Mouse (Mus musculus): ENCODE data around the gene Ajm1.

The Ajm1 gene

DNA sequence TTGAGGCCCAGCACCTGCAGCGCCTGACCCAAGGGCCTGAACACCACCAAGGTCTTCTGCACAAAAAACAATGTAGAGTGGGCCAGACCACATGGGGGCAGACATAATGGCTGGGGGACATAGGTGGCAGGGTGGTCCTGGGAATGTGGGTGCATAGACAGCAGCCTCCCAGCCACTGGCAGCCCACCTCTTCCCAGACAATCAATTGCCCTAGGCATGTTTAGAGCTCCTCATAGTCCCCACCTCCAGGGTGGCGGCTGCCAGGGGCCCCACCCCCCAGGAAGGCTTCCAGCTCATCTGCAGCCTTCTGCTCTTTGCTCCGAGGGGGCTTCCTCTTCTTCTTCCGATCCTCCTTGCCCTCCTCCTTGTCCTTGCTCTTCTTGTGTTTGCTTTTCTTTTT lies 2.0 kb upstream of the Ajm1 start:
- DNase-seq, result no peak

DNA sequence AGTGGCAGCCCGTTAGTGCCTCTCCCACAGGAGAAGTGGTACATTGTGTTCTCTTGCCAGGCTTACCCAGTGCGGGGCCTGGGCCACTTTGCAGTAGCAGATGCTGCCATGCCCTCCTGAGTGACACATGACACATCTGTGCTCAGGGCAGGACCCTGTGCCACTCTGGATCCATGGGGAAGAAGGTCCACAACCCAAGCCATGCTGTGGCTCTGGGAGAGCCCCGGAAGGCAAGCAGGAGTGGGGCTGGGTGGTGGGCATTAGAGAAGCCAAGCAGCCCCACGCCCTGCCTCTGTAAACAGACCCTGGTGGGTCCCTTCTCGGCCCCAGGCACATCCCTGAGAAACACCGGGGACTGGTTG lies 1.5 kb upstream of the Ajm1 start:
- no peak for DNase-seq

DNA sequence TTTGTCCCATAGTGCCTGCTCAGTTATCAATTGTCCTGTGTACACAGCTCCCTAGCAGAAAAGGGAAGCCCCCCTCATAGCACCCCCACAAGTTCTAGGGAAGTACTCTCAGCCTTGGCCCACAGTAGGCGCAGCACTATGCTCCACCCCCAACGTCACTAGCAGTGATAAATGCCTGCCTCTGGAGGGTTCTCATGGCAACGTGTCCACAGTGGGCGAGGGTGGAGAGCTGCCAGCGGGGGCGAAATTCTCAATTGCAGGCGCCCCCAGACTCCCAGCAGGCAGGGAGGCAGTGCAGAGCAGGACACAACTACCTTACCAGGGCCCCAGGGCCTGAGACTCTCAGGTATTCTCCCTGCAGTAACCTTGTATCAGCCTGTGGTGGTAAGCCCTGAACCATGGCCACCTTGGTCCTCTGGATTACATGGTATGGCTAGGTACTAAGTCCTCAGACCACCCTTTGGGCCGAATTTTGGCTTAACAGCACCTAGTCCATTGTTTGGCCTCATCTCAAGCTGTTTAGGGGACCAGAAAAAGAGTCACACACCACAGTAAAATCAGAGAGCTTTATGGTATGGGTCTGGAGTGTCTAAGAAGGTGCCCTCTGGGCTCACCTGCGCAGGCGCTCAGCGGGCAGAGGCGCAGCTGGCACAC lies 1.0 kb upstream of the Ajm1 start:
- peak; percentile 39 to 69 for DNase-seq

DNA sequence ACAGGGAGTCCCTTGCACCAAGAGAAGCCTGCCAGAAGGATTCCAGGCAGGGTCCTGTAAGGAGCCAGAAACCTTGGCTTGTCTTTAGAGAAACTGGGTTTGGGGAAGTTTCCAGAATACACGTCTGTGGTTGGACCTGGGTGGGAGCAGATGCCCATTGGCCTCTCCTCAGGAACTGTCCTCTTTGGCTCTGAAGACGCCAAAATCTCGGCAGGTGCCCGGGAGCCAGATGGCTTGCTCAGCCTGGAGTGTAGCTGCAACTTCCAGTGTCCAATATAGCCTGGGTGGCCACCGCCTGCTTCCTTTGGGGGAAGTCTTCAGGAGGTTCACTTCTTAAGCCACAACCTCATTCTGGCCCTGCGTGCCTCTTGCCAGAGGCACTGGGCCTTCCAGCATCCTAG lies 344 bp upstream of the Ajm1 start:
- no peak for DNase-seq

DNA sequence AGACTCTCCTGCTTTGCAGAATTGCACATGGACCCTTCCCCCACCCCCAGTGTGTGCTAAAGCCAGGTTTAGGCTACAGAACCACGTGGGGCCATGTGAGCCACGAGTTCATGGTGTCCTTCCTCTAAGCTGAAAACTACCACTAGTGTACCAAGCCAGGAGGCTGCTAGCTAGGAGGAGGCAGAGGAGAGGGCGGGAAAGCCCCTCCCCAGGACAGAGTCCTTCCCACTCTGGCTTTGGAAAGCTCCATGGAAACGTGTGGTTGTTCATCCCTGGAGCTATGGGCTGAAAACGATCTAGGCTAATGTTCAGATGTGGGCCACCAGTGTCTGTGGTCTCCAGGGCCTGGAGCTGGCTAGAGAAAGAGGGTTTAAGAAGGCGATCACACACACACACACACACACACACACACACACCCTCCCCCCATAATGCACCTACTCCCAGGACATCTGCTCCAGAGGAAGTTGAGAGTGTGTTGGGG lies 896 bp downstream of the Ajm1 start:
- peak in 1 of 2 experiments; percentile 54 for DNase-seq

DNA sequence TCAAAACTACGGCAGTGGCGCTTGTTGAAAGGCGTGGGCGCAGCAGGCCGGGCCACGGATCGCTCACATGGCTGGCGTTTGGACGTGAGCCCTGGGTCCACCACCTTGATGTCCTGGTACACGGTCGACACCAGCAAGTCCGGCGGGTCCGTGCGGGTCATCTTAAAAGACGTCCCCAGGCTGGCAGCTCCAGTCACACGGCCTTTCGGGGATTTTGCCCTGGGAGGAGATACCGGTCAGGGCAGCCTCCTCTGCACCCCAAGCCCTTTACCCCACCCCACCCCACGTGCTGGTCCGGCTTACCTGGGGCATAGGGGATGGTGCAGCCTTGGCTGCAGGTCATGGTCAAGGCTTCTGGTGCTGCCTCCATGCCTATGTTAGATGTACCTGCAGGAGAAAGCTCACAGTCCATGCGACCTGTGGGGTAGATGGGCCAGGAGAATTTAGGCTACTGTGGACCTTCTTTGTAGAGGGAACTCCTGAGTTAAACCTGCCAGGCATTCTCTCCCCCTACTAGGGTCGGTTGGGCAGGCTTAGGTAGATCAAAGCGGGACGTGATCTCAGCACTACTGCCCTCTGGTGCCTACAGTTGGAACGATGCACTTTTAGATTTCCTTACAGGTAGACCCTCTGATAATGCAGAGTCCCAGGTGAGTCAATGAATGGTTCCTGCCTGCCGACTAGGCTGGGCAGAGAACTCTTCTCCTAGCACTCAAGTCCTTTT lies 1.7 kb downstream of the Ajm1 start:
- peak; percentile 59 to 79 for DNase-seq

DNA sequence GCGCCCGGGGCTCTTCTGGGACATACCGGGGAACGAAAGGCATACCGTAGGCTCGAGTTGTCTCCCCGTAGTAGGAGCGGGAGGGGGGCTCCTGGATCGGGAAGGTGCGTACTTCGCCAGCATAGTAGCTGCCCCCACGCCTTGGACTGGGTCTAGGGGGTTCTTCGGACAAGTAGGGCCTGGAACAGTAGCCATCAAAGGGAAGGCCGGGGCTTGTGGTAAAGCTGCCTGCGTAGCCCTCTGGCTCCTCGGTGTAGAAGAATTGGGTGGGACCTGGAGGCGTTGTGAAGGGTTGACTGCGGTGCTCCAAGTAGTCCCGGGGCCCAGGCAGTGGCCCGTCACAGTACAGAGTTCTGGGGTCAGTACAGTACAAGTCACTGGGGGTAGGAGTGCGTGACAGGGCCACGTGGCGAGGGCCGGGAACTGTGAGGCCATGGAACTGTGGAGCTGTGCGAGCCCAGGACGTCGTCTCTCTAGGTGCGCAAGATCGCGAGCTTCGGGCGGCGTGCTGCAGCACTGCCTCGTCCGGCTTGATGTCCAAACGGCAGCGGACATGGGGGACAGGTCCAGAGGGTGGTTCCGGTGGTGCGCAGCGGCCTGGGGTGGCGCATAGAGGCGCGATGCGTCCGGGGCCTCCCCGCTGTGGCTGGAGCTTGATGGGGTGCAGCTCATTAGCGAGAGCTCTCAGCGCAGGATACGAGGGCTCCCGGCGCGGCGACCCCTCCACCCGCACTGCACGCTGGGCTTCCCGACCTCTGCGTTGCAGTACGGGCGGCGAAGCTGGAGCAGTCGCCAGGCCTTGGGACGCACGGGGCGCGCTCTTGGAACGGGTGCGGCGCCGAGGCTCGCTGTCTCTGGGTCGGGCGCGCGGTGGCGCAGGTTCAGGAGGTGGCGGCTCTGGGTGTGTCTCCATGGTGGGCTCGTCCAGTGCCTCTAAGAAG lies 2.5 kb downstream of the Ajm1 start:
- no peak for DNase-seq

DNA sequence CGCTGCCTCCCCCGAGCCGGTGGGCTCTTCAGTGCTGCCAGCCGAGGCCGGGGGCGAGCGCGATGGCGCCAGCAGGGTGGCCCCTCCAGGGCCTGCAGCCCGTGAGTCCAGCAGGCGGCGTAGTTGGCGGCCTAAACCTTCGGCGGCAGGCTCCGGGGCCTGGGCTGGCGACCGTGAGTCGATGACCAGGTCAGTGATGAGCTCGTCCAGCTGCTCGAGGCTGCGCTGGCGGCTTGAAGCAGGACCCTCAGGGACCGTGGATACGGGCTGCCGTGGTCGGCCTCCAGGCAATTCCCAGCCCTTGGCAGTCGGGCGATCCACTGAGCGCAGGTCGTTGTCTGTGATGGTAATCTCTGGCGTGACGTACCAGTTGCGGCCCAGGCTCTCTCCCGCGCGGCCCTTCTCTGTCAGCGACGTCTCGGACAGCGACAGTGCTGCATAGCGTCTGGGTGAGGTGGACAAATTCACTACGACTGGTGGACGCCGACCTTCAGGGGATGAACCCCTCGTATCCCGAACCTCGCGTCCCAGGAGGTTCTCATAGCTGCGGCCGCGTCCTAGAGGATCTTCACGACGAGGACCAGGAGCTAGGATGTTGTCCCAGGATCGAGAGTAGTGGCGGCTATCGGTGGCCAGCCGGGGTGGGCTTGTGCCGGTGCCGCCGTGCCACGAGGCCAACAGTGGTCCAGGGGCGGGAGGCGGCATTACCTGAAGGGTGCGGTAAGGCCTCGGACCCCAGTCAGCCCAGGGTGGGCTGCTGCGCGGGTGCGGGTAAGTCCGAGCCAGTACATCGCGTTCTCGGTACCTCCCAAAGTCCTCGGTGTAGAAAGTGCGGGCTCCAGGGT lies 3.4 kb downstream of the Ajm1 start:
- DNase-seq, result peak in 1 of 2 experiments; percentile 52

DNA sequence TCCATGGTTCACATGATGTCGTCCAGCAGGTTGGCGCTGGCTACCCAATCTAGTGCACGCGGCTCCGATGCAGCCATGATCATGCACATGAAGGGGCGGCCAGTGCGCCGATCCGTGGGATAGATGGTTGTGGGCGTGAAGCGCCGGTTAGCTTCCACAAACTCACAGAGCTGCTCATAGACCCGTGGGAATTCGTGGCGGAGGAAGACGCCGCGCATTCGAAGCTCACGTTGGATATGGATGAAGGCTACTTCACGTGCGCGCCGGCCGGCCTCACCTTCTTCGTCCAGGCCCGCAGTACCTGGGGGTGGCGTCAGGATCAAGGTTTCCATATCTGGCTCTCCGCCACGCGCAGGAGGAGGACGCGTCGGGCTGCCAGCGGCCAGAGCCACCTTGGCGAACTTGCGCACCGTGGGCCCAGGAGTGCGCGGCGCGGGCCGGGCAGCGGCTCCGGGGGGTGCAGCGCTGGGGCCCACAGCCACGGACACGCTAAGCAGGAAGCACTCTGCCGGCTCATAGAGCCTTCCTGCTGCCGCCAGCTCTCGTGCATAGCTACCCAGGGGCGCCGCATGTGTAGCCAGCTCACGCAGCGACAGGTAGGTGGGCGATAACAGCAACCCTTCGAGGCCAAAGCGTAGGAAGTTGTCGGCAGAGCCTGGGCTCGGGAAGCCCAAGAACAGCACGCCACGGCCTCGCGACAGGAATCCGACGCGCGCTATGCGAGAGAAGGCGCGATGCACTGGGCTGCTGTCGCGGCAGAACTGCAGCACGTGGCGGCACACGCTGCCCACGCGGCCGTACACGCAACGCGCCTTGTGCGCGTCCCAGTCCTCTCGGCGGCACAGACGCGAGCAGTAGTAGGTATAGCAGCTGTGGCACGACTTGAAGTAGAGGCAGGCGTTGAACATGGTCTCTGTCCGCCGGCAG lies 4.3 kb downstream of the Ajm1 start:
- no peak for DNase-seq

DNA sequence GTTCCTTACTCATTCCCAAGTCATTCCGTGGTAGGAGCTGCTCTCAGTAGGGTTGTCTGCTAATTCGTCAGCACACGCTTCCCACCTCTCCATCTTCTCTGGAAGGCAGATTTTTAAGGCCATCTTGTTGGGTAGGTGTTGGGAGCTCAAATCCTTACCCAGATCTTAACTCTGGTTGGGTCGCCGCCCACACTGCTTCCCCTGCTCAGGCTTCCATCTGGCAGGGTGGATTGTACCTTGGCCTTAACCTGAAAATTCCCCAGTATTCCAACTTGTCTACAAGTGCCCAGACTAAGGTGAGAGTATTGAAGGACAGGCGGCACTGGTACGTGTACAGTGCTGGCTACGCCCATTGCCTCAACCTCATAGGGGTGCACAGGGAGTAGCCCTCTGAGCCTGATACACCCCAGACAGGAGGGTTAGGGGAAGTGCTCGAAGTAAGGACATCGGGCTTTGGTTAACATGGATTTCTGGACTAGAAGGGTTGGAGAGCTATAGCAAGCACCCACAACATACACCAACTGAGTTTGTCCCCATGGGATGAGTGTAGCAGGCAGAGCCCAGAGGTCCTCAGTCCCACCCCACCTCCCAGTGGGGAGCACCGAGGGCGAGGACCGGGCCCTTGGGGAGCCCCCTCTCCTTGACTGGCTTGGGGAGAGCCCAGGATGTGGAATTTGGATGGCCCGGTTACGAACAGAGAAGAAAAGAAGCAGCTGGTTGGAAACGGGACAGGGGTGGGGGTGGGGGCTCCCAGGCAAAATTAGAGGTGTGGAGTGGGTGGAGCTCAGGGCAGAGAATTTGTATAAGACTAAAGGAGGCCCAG lies 5.3 kb downstream of the Ajm1 start:
- no peak for DNase-seq

DNA sequence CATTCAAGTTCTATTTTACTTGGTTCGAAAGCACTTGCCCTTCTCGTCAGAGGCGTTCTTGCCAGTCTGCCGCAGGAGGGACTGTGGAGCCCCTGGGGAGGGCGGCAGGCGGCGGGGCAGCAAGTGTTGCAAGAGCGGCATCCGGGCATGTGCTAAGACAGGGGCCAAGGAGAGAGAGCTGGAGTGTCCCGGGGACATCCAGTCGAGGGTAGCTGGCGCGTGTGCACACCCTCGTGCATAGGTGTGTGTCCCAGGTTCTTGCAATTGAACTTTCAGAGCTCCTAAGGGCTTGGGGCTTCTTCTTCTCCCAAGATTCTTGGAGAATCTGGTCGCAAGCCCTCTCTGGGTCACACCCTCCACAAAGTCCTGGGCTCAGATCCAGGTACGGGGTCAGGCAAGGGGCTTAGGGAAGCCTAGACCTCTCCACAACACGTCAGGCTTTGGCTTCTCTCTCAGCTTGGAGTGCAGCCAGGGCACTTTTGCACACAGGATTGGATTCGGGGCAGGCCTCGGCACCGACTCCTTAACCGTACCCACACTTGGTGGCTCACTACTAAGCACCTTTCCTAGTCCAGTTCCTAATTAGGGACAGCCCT lies 6.0 kb downstream of the Ajm1 start:
- DNase-seq, result peak; percentile 46 to 71

DNA sequence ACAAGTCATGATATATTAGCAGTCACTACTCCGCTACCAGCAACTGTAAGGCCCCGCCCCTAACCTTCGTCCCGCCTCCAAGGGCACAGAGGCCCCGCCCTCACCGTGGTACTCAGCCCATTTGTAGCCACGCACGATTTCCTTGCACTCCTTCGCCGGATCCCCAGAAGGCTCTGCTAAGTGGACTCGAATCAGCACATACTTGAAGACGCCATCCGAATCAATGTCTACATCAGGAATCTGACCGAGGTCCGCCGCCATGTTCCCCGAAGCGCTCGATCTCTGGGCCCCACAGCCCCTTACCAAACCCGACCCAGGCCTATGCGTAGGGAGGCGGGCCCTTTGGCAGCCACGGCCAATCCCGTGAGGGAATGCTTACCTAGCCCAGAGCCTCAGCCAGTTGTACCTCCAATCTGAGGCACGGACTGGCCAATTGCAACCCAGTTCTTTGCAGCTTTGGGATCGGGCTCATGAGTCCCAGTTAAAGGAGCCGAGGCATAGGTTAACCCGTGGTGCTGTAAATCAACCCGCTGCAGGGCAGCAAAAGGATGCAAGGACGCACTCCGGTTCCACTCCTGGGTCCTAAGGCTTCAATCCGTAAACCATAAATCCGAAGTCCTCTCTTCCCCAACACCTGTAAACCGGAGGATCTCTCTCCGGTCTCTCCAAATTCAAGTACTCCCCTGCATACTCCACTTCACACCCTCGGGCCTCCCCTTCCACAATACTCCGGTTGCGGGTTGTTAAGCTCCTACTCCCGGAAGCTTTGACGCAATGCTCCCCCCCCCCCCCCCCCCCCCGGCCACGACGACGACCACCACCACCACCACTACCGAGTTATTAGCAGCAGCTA lies 6.8 kb downstream of the Ajm1 start, which contains the start of the genes Mamdc4 and Phpt1:
Mamdc4 (minus strand) TSS at position 267 of the 853 bp plus-strand sequence.
Phpt1 (minus strand) TSS at position 646 of the 853 bp plus-strand sequence.
- DNase-seq, result peak; percentile 98 to 99

DNA sequence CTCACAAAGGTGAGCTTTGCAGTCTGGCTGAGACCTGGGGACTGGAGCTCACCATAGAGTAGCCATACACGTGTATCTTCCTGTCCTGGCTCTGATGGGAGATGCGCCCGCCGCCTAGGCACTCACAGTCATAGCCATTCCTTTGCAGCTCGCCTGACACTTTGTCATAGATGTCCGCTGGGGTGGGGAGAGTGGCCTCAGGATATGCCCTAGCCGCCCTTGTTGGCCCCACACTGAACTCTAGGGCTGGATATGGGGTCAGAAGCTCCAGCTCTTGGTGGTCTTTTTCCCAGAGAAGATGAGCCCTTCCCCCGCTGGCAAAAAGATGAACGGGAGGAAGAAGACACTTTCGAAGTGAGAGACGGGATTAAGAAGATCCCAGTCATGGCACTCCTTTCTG lies 7.4 kb downstream of the Ajm1 start:
- no peak for DNase-seq

DNA sequence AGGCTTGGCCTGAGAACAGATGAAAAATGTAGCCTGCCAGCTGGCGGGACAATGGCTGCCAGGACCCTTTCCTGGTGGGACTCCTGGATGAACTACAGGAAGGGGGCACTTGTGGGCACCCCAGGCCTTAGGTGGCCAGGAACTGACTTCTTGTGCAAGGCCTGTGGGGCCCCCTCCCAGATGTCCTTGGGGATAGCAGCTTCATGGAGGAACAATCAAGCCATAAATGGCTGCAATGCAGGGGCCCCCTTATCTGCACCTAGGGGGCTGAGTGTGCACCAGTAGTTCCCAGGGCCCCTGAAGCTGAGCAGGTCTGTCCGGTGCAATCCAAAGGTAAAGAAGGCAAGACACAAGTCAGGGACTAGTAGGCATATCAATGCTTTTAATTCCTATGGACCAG lies 8.5 kb downstream of the Ajm1 start:
- DNase-seq, result no peak

DNA sequence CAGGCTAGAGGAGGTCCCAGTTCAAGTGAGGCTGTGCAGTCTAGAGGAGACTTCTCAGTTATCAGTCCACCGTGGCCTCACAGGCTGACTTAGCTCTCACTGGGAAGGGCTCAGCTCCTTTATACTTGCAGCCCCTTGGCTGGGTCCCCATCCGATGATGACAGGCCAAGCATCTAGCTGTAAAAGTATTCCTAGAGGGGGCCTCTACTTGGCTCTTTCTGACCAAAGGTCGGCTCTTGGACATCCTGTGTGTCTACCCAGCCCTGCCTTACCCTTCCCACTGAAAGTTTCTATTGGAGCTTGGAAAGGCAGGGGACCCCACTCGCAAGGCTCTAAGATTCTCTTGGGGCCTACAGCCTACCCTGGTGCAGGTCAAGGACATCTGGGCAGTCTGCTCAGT lies 10.3 kb downstream of the Ajm1 start:
- DNase-seq, result no peak

DNA sequence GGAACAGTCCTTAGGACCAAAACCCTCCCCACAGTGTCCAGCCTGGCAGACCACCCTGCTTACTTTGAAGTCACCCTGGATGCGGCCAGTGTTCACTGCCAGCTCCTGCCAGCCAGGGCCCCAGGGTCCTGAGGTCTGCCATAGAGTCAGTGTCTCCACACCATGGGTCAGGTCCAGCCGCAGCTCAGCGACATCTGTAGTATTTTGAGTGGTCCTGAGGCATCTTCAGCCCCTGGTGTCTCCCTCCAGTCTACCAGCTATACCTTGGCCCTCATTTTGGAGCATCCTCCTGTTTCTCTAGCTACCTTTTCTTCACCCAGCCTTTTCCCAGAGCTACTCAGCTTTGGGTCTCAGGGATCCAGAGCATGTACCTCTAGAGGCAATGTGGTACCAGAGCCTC lies 12.2 kb downstream of the Ajm1 start:
- DNase-seq, result peak in 1 of 2 experiments; percentile 35

DNA sequence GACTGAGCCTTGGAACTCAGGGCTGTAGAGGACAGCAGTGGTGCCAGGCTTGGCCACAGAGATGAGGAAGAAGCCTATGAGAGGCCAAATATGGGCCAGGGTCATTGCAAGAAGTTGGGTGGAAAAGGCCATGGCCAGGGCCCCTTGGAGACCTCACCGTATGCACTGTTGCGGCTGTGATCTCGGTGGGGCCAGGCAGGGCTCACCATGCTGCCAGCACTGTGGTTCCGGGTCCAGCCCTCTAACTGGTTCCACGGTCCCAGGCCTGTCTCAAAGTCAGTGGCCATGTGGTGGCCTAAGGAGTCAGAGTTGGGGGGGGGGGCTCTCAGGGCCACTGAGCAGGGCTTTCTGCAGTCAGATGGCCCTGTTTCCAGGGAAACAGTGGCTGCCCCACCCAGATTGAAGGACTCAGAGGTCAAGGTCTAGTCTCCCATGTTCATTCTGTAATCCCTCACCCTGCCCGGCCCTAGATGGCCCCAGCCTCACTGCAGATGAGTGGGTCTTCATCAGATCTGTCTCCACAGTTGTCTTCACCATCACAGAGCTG lies 13.0 kb downstream of the Ajm1 start:
- peak in 1 of 2 experiments; percentile 48 for DNase-seq

DNA sequence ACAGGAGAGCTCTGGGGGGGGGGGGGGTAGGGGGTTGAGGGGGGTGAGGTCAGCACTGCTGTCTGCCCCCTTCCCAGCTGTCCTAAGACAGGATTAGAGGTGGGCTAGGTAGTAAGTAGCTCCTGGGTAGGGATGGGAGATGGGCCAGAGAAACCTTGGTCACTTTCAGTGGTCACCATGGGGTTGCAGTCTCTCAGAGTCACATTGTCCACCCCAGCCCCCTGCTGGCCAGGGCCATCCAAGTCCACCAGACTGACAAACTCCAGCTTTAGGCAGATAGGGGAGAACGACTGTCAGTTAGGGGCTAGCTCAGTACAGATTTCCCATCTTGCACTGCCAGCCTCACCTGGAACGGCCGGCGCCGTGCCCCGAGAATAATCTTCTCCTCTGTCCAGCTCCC lies 15.0 kb downstream of the Ajm1 start:
- DNase-seq, result peak in 1 of 2 experiments; percentile 38

Data from kidney, postnatal 25 days (tissue).